Mouse (Mus musculus): ENCODE measurements around the gene Hnmt.

DNA sequence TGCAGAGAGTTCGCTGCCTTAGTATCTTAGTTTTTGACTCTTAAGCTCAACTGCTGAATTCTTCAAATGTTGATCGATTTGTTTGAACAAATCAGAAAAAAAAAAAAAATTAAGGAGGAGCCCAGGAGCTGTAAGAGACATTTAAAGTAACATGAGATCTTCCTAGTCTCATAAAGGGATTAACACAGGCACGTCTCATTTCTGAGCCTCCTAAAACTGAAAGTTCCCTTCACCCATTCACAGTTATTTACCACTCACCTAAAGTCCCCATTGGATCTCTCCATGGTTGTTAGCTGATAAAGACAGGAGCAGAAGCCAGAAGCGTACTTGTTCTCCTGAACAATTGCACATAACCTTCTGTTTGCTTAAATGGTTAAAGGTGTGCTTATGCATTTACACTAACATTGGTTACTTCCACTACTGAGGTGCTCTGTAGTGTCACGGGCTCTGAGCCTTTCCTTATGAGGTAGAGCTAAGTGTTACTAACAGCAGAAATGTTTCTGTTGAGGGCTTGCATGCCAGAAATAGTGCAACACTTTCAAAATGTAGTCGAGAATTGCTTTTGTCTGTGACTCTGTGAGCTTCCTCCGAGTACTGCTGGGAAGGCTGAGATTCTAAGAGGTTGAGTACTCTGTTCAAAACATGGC lies at the start of gene Hnmt:
- TF ChIP-seq CTCF (IDR thresholded peaks at IDR 0.05; ENCODE audit: low read depth, low read length) (no peak), POLR2A (IDR thresholded peaks at IDR 0.05; ENCODE audit: extremely low read depth, insufficient read depth, low read length) (no peak)

Measured in liver, adult 2 months (tissue).